Mouse (Mus musculus): ENCODE data around the gene Pcnp. TPM values are rescaled to one million over a fixed set of nuclear protein-coding genes. Genes with fewer than 3 reads are reported as not detected.

The Pcnp gene
- total and polyA plus RNA-seq, 3 experiments: 79.1 to 128 (median 88.5) TPM

DNA sequence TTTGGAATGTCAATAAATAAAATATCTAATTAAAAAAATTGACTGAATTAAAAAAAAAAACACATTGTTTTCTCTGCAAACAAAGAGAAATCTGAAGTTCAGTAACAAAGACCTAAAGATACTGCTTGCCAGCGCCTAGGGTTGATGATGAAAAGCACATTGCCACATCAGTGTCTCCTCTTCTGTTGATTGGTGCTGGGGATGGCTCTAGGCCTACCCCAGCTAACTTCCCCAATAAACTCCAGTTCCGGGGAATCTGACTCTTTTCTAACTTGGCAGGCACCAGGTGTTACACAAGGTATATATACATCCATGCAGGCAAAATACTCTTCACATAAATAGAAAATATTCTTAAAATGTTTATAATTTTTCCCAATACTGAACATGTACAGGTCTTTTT, 35.3 kb downstream of the Pcnp start:
- no peak overlapping the region for H3K9ac ChIP-seq (ENCODE audit: control insufficient read depth, low read depth, low read length, poor library complexity, severe bottlenecking)
- H3K9me3 ChIP-seq (replicated peaks; ENCODE audit: insufficient read depth, low read length): no peaks in the 10 kb centered on the region
- H3K4me1 ChIP-seq (ENCODE audit: control insufficient read depth in 1 of 2, insufficient read depth in 2 of 2, low read length in 2 of 2): no peaks in the 10 kb centered on the region
- no peak overlapping the region for H3K4me3 ChIP-seq (ENCODE audit: control insufficient read depth in 1 of 2, insufficient read depth in 1 of 2, low read depth in 2 of 2, low read length in 2 of 2)
- H3K79me2 ChIP-seq (ENCODE audit: control insufficient read depth, insufficient read depth, low read length, poor library complexity): no peaks in the 10 kb centered on the region
- no peak for DNase-seq (ENCODE audit: low read depth, low spot score)
- peaks cover 0 to 37% of the 10 kb centered on the region in 2 experiments; a peak in 2 of 4 replicates for H3K36me3 ChIP-seq (ENCODE audit: control insufficient read depth in 1 of 2, insufficient read depth in 2 of 2, low read length in 2 of 2)
- TF ChIP-seq GATA1 (IDR thresholded peaks at IDR 0.05; ENCODE audit: low read depth, low read length) (no peak), CTCF (IDR thresholded peaks at IDR 0.05 in 2 of 3, conservative IDR thresholded peaks at IDR 0.05 in 1 of 3; ENCODE audit: control insufficient read depth in 1 of 3, insufficient read depth in 1 of 3, low read depth in 2 of 3, low read length in 3 of 3, poor library complexity in 1 of 3, severe bottlenecking in 1 of 3) (no peak), USF2 (IDR thresholded peaks at IDR 0.05; ENCODE audit: borderline replicate concordance in 1 of 2, insufficient read depth in 1 of 2, low read depth in 1 of 2, low read length in 2 of 2) (no peak), MYB (IDR thresholded peaks at IDR 0.05; ENCODE audit: low read depth, low read length) (no peak), ZNF384 (IDR thresholded peaks at IDR 0.05; ENCODE audit: low read depth, low read length) (no peak)
- no peak overlapping the region for H3K27ac ChIP-seq (ENCODE audit: control insufficient read depth, low read depth, low read length)
- no peaks in the 10 kb centered on the region for H3K27me3 ChIP-seq (ENCODE audit: control insufficient read depth in 1 of 2, insufficient read depth in 2 of 2, low read length in 2 of 2)

DNA sequence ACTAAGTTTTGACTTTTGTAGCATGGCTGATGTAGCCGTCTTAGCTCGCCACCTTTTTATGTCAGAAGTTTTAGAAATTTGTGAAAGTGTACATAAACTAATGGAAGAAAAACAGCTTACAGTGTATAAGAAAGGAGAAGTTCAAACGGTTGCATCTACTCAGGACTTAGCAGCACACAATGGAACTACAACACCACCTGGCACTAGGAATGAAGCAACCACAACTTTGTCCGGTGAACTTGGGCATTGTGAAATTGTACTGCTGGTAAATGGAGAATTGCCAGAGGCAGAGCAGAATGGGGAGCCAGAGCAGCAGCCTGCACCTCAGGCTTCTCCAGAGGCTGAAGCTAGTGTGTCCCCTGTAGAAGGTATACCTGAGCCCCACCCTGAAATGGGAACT, 39.2 kb downstream of the Pcnp start:
- Histone ChIP-seq H3K4me3 (ENCODE audit: control insufficient read depth in 1 of 2, insufficient read depth in 1 of 2, low read depth in 2 of 2, low read length in 2 of 2) (no peak overlapping the region), H3K36me3 (ENCODE audit: control insufficient read depth in 1 of 2, insufficient read depth in 2 of 2, low read length in 2 of 2) (peaks cover 0 to 31% of the 10 kb centered on the region in 2 experiments; a peak in 2 of 4 replicates), H3K27ac (ENCODE audit: control insufficient read depth, low read depth, low read length) (no peak overlapping the region), H3K27me3 (ENCODE audit: control insufficient read depth in 1 of 2, insufficient read depth in 2 of 2, low read length in 2 of 2) (no peaks in the 10 kb centered on the region), H3K4me1 (ENCODE audit: control insufficient read depth in 1 of 2, insufficient read depth in 2 of 2, low read length in 2 of 2) (no peaks in the 10 kb centered on the region), H3K9ac (ENCODE audit: control insufficient read depth, low read depth, low read length, poor library complexity, severe bottlenecking) (no peak overlapping the region), H3K9me3 (replicated peaks; ENCODE audit: insufficient read depth, low read length) (no peaks in the 10 kb centered on the region), H3K79me2 (ENCODE audit: control insufficient read depth, insufficient read depth, low read length, poor library complexity) (no peaks in the 10 kb centered on the region; the same call in 1 of the 2 replicates)
- TF ChIP-seq MAZ (IDR thresholded peaks at IDR 0.05; ENCODE audit: low read depth, low read length) (no peak), MAFK (IDR thresholded peaks at IDR 0.05; ENCODE audit: borderline replicate concordance, low read depth, low read length) (no peak), EP300 (IDR thresholded peaks at IDR 0.05; ENCODE audit: low read depth in 1 of 2, low read length in 2 of 2) (no peak), GATA1 (IDR thresholded peaks at IDR 0.05; ENCODE audit: low read depth, low read length) (no peak), HCFC1 (IDR thresholded peaks at IDR 0.05; ENCODE audit: low read depth, low read length) (no peak), RAD21 (IDR thresholded peaks at IDR 0.05; ENCODE audit: low read depth, low read length) (no peak), CHD1 (IDR thresholded peaks at IDR 0.05; ENCODE audit: low read depth, low read length) (no peak), E2F4 (IDR thresholded peaks at IDR 0.05; ENCODE audit: borderline replicate concordance, low read depth, low read length) (no peak), ELF1 (IDR thresholded peaks at IDR 0.05; ENCODE audit: low read depth, low read length) (no peak), POLR2A (IDR thresholded peaks at IDR 0.05; ENCODE audit: control insufficient read depth in 1 of 2, insufficient read depth in 1 of 2, low read depth in 1 of 2, low read length in 2 of 2, poor library complexity in 1 of 2) (no peak), CTCF (IDR thresholded peaks at IDR 0.05 in 2 of 3, conservative IDR thresholded peaks at IDR 0.05 in 1 of 3; ENCODE audit: control insufficient read depth in 1 of 3, insufficient read depth in 1 of 3, low read depth in 2 of 3, low read length in 3 of 3, poor library complexity in 1 of 3, severe bottlenecking in 1 of 3) (no peak), MEF2A (IDR thresholded peaks at IDR 0.05; ENCODE audit: extremely low read depth, insufficient replicate concordance, low read depth, low read length, poor library complexity, severe bottlenecking) (no peak), GABPA (IDR thresholded peaks at IDR 0.05; ENCODE audit: low read depth, low read length) (no peak), ZNF384 (IDR thresholded peaks at IDR 0.05; ENCODE audit: low read depth, low read length) (no peak)
- DNase-seq (ENCODE audit: low read depth, low spot score): no peak

Data from MEL (cell line).